Mouse (Mus musculus) frontal cortex, postnatal 14 days (tissue): Measurements from ENCODE around the gene Gm11037.
"Not testable (repeated sequence)": the region's sequence is repeated elsewhere in the genome, so short reads cannot be mapped to it uniquely, and the experiment has no call there.

Source experiments
- DNase-seq, 2 experiments: peaks; one replicate each; pipeline ENCODE4 v3.0.0; 2022; ENCODE audit warnings: low spot score in 2 of 2

Gm11037 gene

GRCm38 (mm10) chr2:131132930-131133547, at the start of gene Gm11037:
Gene Gm11037 (plus strand): TSS chr2:131133497.
- no peak for DNase-seq

- DNase-seq = no peak
Measured at GRCm38 (mm10) chr2:131084206-131084605, 49.1 kb upstream of the Gm11037 start.

- DNase-seq = no peak
Measured at GRCm38 (mm10) chr2:131086667-131087390, 46.5 kb upstream of the Gm11037 start, which contains the start of gene Siglec1. Gene Siglec1 (minus strand): TSS chr2:131086765.

- no peak for DNase-seq
Measured at GRCm38 (mm10) chr2:131088581-131088980, 44.7 kb upstream of the Gm11037 start.

- DNase-seq = no peak
Measured at GRCm38 (mm10) chr2:131089634-131090033, 43.7 kb upstream of the Gm11037 start.

GRCm38 (mm10) chr2:131090852-131091251, 42.4 kb upstream of the Gm11037 start:
- DNase-seq = no peak

GRCm38 (mm10) chr2:131093577-131093976, 39.7 kb upstream of the Gm11037 start:
- no peak for DNase-seq

- peak; percentile 61 to 74 for DNase-seq
Measured at GRCm38 (mm10) chr2:131094823-131095222, 38.5 kb upstream of the Gm11037 start.

GRCm38 (mm10) chr2:131096101-131096795, 37.0 kb upstream of the Gm11037 start:
- no peak for DNase-seq

GRCm38 (mm10) chr2:131097087-131097486, 36.2 kb upstream of the Gm11037 start:
- no peak for DNase-seq

- no peak for DNase-seq
Measured at GRCm38 (mm10) chr2:131101530-131101929, 31.8 kb upstream of the Gm11037 start.

- DNase-seq = no peak
Measured at GRCm38 (mm10) chr2:131104021-131104420, 29.3 kb upstream of the Gm11037 start.

- DNase-seq = not testable (repeated sequence)
Measured at GRCm38 (mm10) chr2:131105061-131105460, 28.2 kb upstream of the Gm11037 start.

- no peak for DNase-seq
Measured at GRCm38 (mm10) chr2:131105989-131106388, 27.3 kb upstream of the Gm11037 start.

GRCm38 (mm10) chr2:131118968-131119574, 14.2 kb upstream of the Gm11037 start:
- DNase-seq = no peak

- no peak for DNase-seq
Measured at GRCm38 (mm10) chr2:131124166-131124565, 9.1 kb upstream of the Gm11037 start.

GRCm38 (mm10) chr2:131125157-131125963, 7.9 kb upstream of the Gm11037 start:
- no peak for DNase-seq

GRCm38 (mm10) chr2:131125964-131126815, 7.1 kb upstream of the Gm11037 start:
- no peak for DNase-seq

GRCm38 (mm10) chr2:131127161-131127730, 6.1 kb upstream of the Gm11037 start, which contains the start of gene Hspa12b:
Gene Hspa12b (plus strand): TSS chr2:131127280.
- DNase-seq = no peak

GRCm38 (mm10) chr2:131128211-131128610, 5.1 kb upstream of the Gm11037 start:
- DNase-seq = no peak
